Comparison of ENCODE assay signal across 31 mouse cellular contexts in genomic region chr4:98187038-98187437, GRCm38 (mm10).
DNase-seq lines count a peak whose midpoint lies in the region; ATAC-seq lines count a peak whose summit lies in the region.
"Had no signal": no experiment of that assay in that cellular context is flagged by ENCODE, and none has a peak within 500 bp of the region (broad histone marks: within the 10 kb centered on the region; RNA-seq: fewer than 3 reads in every experiment).

No protein-coding gene starts in this region.

- no peaks in the 10 kb centered on the region for H3K27me3 ChIP-seq in erythroblast, embryonic 14.5 days (ENCODE audit: control insufficient read depth)
- no peaks in the 10 kb centered on the region for H3K27me3 ChIP-seq in liver, embryonic 13.5 days
- H3K27me3 ChIP-seq: CH12.LX; forebrain, embryonic 13.5 days; limb, embryonic 15.5 days; lung, embryonic 15.5 days; megakaryocyte, embryonic 14.5 days; midbrain, embryonic 13.5 days had no signal

- ATAC-seq in erythroblast, adult 5-6 weeks (replicated peaks; ENCODE audit: low FRiP score, poor library complexity, severe bottlenecking): no peak
- peak; percentile 93 for ATAC-seq in liver, embryonic 13.5 days (ENCODE audit: low read depth)
- peak; percentile 24 for ATAC-seq in megakaryocyte progenitor cell, adult 5-6 weeks (replicated peaks; ENCODE audit: poor library complexity)
- ATAC-seq: forebrain, embryonic 13.5 days; hindbrain, embryonic 16.5 days; midbrain, embryonic 13.5 days had no signal

- no peaks in the 10 kb centered on the region; the same call in 1 of the 2 replicates for H3K36me3 ChIP-seq in erythroblast, embryonic 14.5 days (ENCODE audit: control insufficient read depth)
- H3K36me3 ChIP-seq in liver, embryonic 13.5 days: no peaks in the 10 kb centered on the region
- H3K36me3 ChIP-seq: embryonic facial prominence, embryonic 13.5 days; hindbrain, embryonic 10.5 days; limb, embryonic 10.5 days; limb, embryonic 15.5 days; lung, embryonic 15.5 days; midbrain, embryonic 13.5 days had no signal

- peak overlapping the region; percentile 0 for H3K4me3 ChIP-seq in erythroblast, embryonic 14.5 days (replicated peaks)
- no peak overlapping the region for H3K4me3 ChIP-seq in liver, embryonic 13.5 days (replicated peaks)
- H3K4me3 ChIP-seq: embryonic facial prominence, embryonic 13.5 days; forebrain, embryonic 13.5 days; hindbrain, embryonic 10.5 days; layer of hippocampus, adult 2 months; limb, embryonic 10.5 days; limb, embryonic 15.5 days; lung, embryonic 15.5 days; megakaryocyte, embryonic 14.5 days; midbrain, embryonic 13.5 days had no signal

- DNase-seq in c-Kit-positive CD71-positive TER-119-positive erythroid progenitor cells, embryonic 14.5 days (ENCODE audit: low spot score): peak; percentile 28
- peak; percentile 33 for DNase-seq in liver, embryonic 13.5 days
- no peak for DNase-seq in left cerebral cortex, postnatal 4 days
- DNase-seq in urinary bladder, postnatal 14 days (ENCODE audit: low spot score): no peak
- DNase-seq in layer of hippocampus, adult 8-10 months (ENCODE audit: low spot score in 2 of 2): no peak
- DNase-seq: adrenal gland, adult 8-10 months; cerebellum, adult 11-12 months; cerebellum, adult 9-11 months; embryo, embryonic 11 days; gastrocnemius, postnatal 10 days; heart, postnatal 14 days; kidney, adult 2 months; kidney, postnatal 36 days; lung, postnatal 36 days; retina, postnatal 1 day; right cerebral cortex, postnatal 14 days; thymus, postnatal 25 days had no signal

- H3K4me1 ChIP-seq in erythroblast, embryonic 14.5 days (ENCODE audit: control insufficient read depth): peaks cover 54% of the 10 kb centered on the region
- peaks cover 45% of the 10 kb centered on the region for H3K4me1 ChIP-seq in liver, embryonic 13.5 days (replicated peaks)

- H3K27ac ChIP-seq in liver, embryonic 13.5 days: peak overlapping the region; percentile 50; the same call in 1 of the 2 replicates
- H3K27ac ChIP-seq: embryonic facial prominence, embryonic 13.5 days; forebrain, embryonic 13.5 days; hindbrain, embryonic 10.5 days; layer of hippocampus, adult 2 months; limb, embryonic 10.5 days; limb, embryonic 15.5 days; lung, embryonic 15.5 days; midbrain, embryonic 13.5 days had no signal

- peak overlapping the region; percentile 35 for H3K4me2 ChIP-seq in liver, embryonic 13.5 days
- H3K4me2 ChIP-seq: embryonic facial prominence, embryonic 13.5 days; forebrain, embryonic 13.5 days; limb, embryonic 15.5 days; lung, embryonic 15.5 days; midbrain, embryonic 13.5 days had no signal

- 30% methylated on average over 2 of the region's 2 CpGs for WGBS in liver, embryonic 13.5 days (ENCODE audit: insufficient replicate concordance)

- H3K9me3 ChIP-seq in erythroblast, embryonic 14.5 days (ENCODE audit: control insufficient read depth, low read length): no peaks in the 10 kb centered on the region
- H3K9me3 ChIP-seq in liver, embryonic 13.5 days (replicated peaks): no peaks in the 10 kb centered on the region
- H3K9me3 ChIP-seq: embryonic facial prominence, embryonic 13.5 days; forebrain, embryonic 13.5 days; hindbrain, embryonic 10.5 days; limb, embryonic 10.5 days; limb, embryonic 15.5 days; lung, embryonic 15.5 days; midbrain, embryonic 13.5 days had no signal

- intact Hi-C loops in left cerebral cortex, postnatal 4 days (cut with DNase I): no loop called here

- no peak overlapping the region for H3K9ac ChIP-seq in liver, embryonic 13.5 days
- H3K9ac ChIP-seq: embryonic facial prominence, embryonic 13.5 days; forebrain, embryonic 13.5 days; limb, embryonic 15.5 days; lung, embryonic 15.5 days; midbrain, embryonic 13.5 days had no signal

Comparison
In these comparisons a context has a peak if more than half of its experiments do, and no peak if none do; other contexts are left out.
1. DNase-seq: peak in c-Kit-positive CD71-positive TER-119-positive erythroid progenitor cells, embryonic 14.5 days (single experiment) and liver, embryonic 13.5 days (single experiment); none in left cerebral cortex, postnatal 4 days (single experiment), urinary bladder, postnatal 14 days (single experiment) and layer of hippocampus, adult 8-10 months (0 of 2).